Comparison of ENCODE assay signal across 28 mouse cellular contexts in the genomic region with DNA sequence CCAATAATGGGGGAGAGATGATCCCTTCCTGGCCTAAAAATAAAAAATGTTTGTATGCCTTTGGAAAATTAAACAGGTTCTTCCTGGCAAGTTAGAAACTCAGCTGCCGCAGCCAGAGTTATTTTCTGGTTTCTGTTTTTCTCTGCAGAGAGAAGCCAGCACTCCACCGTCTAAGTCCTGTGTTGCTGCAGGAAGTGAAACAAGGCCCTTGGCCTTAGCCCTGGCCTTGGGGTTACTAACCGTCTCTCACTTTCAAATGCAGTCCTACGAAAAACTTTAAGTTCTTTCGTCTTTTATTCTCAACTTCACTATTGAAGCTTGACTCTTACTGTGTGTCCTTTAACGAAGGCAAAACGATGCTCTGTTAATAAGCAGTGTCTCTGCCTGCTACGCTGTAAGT.
DNase-seq lines count a peak whose midpoint lies in the region; ATAC-seq and TF ChIP-seq lines count a peak whose summit lies in the region.
"Had no signal": no experiment of that assay in that cellular context is flagged by ENCODE, and none has a peak within 500 bp of the region (broad histone marks: within the 10 kb centered on the region; RNA-seq: fewer than 3 reads in every experiment).

No protein-coding gene starts in this region.

- no peak overlapping the region for H3K9ac ChIP-seq in hindbrain, embryonic 14.5 days
- no peak overlapping the region for H3K9ac ChIP-seq in limb, embryonic 12.5 days (replicated peaks)
- H3K9ac ChIP-seq: forebrain, embryonic 12.5 days; heart, embryonic 12.5 days; liver, embryonic 13.5 days; neural tube, embryonic 12.5 days; stomach, embryonic 15.5 days had no signal

- DNase-seq in hindbrain, embryonic 10.5 days (ENCODE audit: low spot score), result no peak
- DNase-seq in hindbrain, embryonic 14.5 days (ENCODE audit: low spot score), result no peak
- DNase-seq in A20 (ENCODE audit: low read depth, low spot score), result peak; percentile 71
- no peak for DNase-seq in right cerebral cortex, postnatal 25 days
- no peak for DNase-seq in cerebellum, adult 2 months
- DNase-seq in left cerebral cortex, adult 9 months (ENCODE audit: low spot score in 2 of 2), result no peak
- DNase-seq: cerebellum, adult 8-10 months; cerebellum, postnatal 25 days; embryo, embryonic 11 days; gastrocnemius, postnatal 14 days; heart, adult 11 months; liver, embryonic 13.5 days; lung, adult 2 months; lung, postnatal 10 days; right cerebral cortex, adult 18-20 months; right cerebral cortex, postnatal 4 days had no signal

- TF ChIP-seq CTCF in cerebellum, adult 2 months (IDR thresholded peaks at IDR 0.05; ENCODE audit: borderline replicate concordance, insufficient read depth, low read depth, low read length), result no peak

- ATAC-seq in hindbrain, embryonic 14.5 days (ENCODE audit: low FRiP score), result no peak
- ATAC-seq in common myeloid progenitor, adult 5-6 weeks (replicated peaks; ENCODE audit: low read depth, poor library complexity, severe bottlenecking), result peak; percentile 66
- ATAC-seq in limb, embryonic 12.5 days (ENCODE audit: insufficient number of reproducible peaks, insufficient read depth, low FRiP score, low TSS enrichment, low read depth), result no peak
- ATAC-seq: CD4-positive, CD25-positive, alpha-beta regulatory T cell, adult 4 months; hindbrain, embryonic 16.5 days had no signal

- H3K36me3 ChIP-seq in hindbrain, embryonic 10.5 days, result no peaks in the 10 kb centered on the region
- H3K36me3 ChIP-seq in hindbrain, embryonic 14.5 days (replicated peaks; ENCODE audit: control insufficient read depth, insufficient read depth), result no peaks in the 10 kb centered on the region
- H3K36me3 ChIP-seq in limb, embryonic 12.5 days, result no peaks in the 10 kb centered on the region
- H3K36me3 ChIP-seq: forebrain, embryonic 12.5 days; heart, embryonic 12.5 days; liver, embryonic 13.5 days; neural tube, embryonic 12.5 days; stomach, embryonic 15.5 days had no signal

- peaks cover 19% of the 10 kb centered on the region for H3K4me1 ChIP-seq in hindbrain, embryonic 10.5 days (replicated peaks)
- peaks cover 13% of the 10 kb centered on the region for H3K4me1 ChIP-seq in hindbrain, embryonic 14.5 days (replicated peaks; ENCODE audit: control insufficient read depth, insufficient read depth, low read length)
- H3K4me1 ChIP-seq in limb, embryonic 12.5 days (replicated peaks), result peaks cover 15% of the 10 kb centered on the region
- no peaks in the 10 kb centered on the region for H3K4me1 ChIP-seq in cerebellum, adult 2 months (ENCODE audit: control insufficient read depth, insufficient read depth, low read length)
- H3K4me1 ChIP-seq: forebrain, embryonic 12.5 days; liver, embryonic 13.5 days; neural tube, embryonic 12.5 days had no signal

- H3K27me3 ChIP-seq in hindbrain, embryonic 10.5 days (ENCODE audit: insufficient read depth, poor library complexity, severe bottlenecking), result no peaks in the 10 kb centered on the region
- no peaks in the 10 kb centered on the region for H3K27me3 ChIP-seq in hindbrain, embryonic 14.5 days (ENCODE audit: control insufficient read depth, insufficient read depth, low read length)
- no peaks in the 10 kb centered on the region for H3K27me3 ChIP-seq in limb, embryonic 12.5 days
- no peaks in the 10 kb centered on the region for H3K27me3 ChIP-seq in cerebellum, adult 2 months (ENCODE audit: control insufficient read depth, insufficient read depth, low read length)
- H3K27me3 ChIP-seq: forebrain, embryonic 12.5 days; heart, embryonic 12.5 days; liver, embryonic 13.5 days; neural tube, embryonic 12.5 days; stomach, embryonic 15.5 days had no signal

- H3K4me3 ChIP-seq in hindbrain, embryonic 10.5 days, result no peak overlapping the region
- H3K4me3 ChIP-seq in hindbrain, embryonic 14.5 days (replicated peaks; ENCODE audit: low read length), result no peak overlapping the region
- no peak overlapping the region for H3K4me3 ChIP-seq in limb, embryonic 12.5 days (replicated peaks)
- H3K4me3 ChIP-seq in cerebellum, adult 2 months (replicated peaks; ENCODE audit: insufficient read depth, low read depth, low read length), result no peak overlapping the region
- H3K4me3 ChIP-seq: erythroblast, embryonic 14.5 days; forebrain, embryonic 12.5 days; heart, embryonic 12.5 days; liver, embryonic 13.5 days; myocyte; neural tube, embryonic 12.5 days; stomach, embryonic 15.5 days had no signal

- no peaks in the 10 kb centered on the region for H3K9me3 ChIP-seq in hindbrain, embryonic 10.5 days
- no peaks in the 10 kb centered on the region for H3K9me3 ChIP-seq in hindbrain, embryonic 14.5 days (ENCODE audit: control insufficient read depth, low read length)
- no peaks in the 10 kb centered on the region for H3K9me3 ChIP-seq in limb, embryonic 12.5 days
- H3K9me3 ChIP-seq: forebrain, embryonic 12.5 days; heart, embryonic 12.5 days; liver, embryonic 13.5 days; neural tube, embryonic 12.5 days; stomach, embryonic 15.5 days had no signal

- no peak for TF ChIP-seq POLR2A in cerebellum, adult 2 months (IDR thresholded peaks at IDR 0.05; ENCODE audit: borderline replicate concordance, insufficient read depth, low read length)

- WGBS in hindbrain, embryonic 10.5 days, result 82% methylated on average over 8 of the region's 8 CpGs
- 84% methylated on average over 8 of the region's 8 CpGs for WGBS in hindbrain, embryonic 14.5 days
- WGBS in limb, embryonic 12.5 days, result 63% methylated on average over 8 of the region's 8 CpGs
- 87% methylated on average over 8 of the region's 8 CpGs for WGBS in cerebellum, adult 2 months

- no peak overlapping the region for H3K4me2 ChIP-seq in hindbrain, embryonic 14.5 days (replicated peaks)
- no peak overlapping the region for H3K4me2 ChIP-seq in limb, embryonic 12.5 days
- H3K4me2 ChIP-seq: forebrain, embryonic 12.5 days; heart, embryonic 12.5 days; liver, embryonic 13.5 days; midbrain, embryonic 11.5 days; neural tube, embryonic 12.5 days; stomach, embryonic 15.5 days had no signal

- H3K27ac ChIP-seq in hindbrain, embryonic 10.5 days, result peak overlapping the region; percentile 77
- no peak overlapping the region for H3K27ac ChIP-seq in hindbrain, embryonic 14.5 days
- H3K27ac ChIP-seq in limb, embryonic 12.5 days, result 0 out of 2 replicates have a peak overlapping the region, but pooled peaks have one; percentile 24
- H3K27ac ChIP-seq in cerebellum, adult 2 months (ENCODE audit: insufficient read depth, low read length), result no peak overlapping the region
- H3K27ac ChIP-seq: forebrain, embryonic 12.5 days; liver, embryonic 13.5 days; macrophage; neural tube, embryonic 12.5 days; stomach, embryonic 15.5 days had no signal

Comparison
In these comparisons a context has a peak if more than half of its experiments do, and no peak if none do; other contexts are left out.
1. H3K27ac ChIP-seq: peak in hindbrain, embryonic 10.5 days (single experiment) and limb, embryonic 12.5 days (single experiment); none in hindbrain, embryonic 14.5 days (single experiment) and cerebellum, adult 2 months (single experiment).